Mouse (Mus musculus) hindbrain, postnatal 0 days (tissue): ENCODE measurements around the gene Psd4. TPM values are rescaled to one million over a fixed set of nuclear protein-coding genes. Genes with fewer than 3 reads are reported as not detected.

Experiments
- ATAC-seq: fragments of 200-750 bp; cut with Nextera tagmentation; 2 replicates; pipeline ENCODE4 v1.8.0; 2017; ENCODE audit warnings: mild to moderate bottlenecking, moderate TSS enrichment, moderate library complexity
- DNase-seq: peaks from one replicate; pipeline ENCODE4 v3.0.0-alpha.2; 2015; ENCODE audit warnings: low spot score
- H3K27ac ChIP-seq: fragments of 300-500 bp; sonication (generic); 2 replicates; pipeline ENCODE4 v1.5.1; 2014; ENCODE audit warnings: mild to moderate bottlenecking
- H3K27me3 ChIP-seq: fragments of 300-500 bp; sonication (generic); 2 replicates; pipeline ENCODE4 v1.6.1; 2014; ENCODE audit warnings: low read length, mixed read lengths; ENCODE audit not compliant: insufficient read depth
- H3K36me3 ChIP-seq: fragments of 300-500 bp; sonication (generic); 2 replicates; pipeline ENCODE4 v1.6.1; 2014; ENCODE audit warnings: low read length, mixed read lengths; ENCODE audit not compliant: insufficient read depth
- H3K4me1 ChIP-seq: fragments of 300-500 bp; sonication (generic); 2 replicates; pipeline ENCODE4 v1.6.1; 2014; ENCODE audit warnings: antibody characterized with exemption, low read length, mixed read lengths; ENCODE audit not compliant: insufficient read depth
- H3K4me2 ChIP-seq: fragments of 300-500 bp; sonication (generic); 2 replicates; pipeline ENCODE4 v1.6.1; 2014; ENCODE audit warnings: low read depth, mild to moderate bottlenecking, low read length, moderate library complexity, mixed read lengths
- H3K4me3 ChIP-seq: fragments of 300-500 bp; sonication (generic); 2 replicates; pipeline ENCODE4 v1.5.1; 2014; ENCODE audit warnings: low read length
- H3K9ac ChIP-seq: fragments of 300-500 bp; sonication (generic); replicated peaks from 2 replicates; pipeline ENCODE4 v1.6.1; 2014; ENCODE audit warnings: mild to moderate bottlenecking, low read length, moderate library complexity, mixed read lengths
- H3K9me3 ChIP-seq: fragments of 300-500 bp; sonication (generic); 2 replicates; pipeline ENCODE4 v1.6.1; 2016; ENCODE audit warnings: low read length, mixed read lengths
- CTCF ChIP-seq: IDR thresholded peaks from 2 replicates; pipeline ENCODE4 v1.5.1; 2016; ENCODE audit warnings: antibody characterized with exemption, control low read depth, low read depth
- WGBS: fragments of 180-500 bp; shearing (Covaris S2); extraction: QIAGEN DNeasy Blood & Tissue Kit; methylation state at CpG from one replicate; pipeline ENCODE4 v1.1.7; 2014; 5-methylcytosine and 5-hydroxymethylcytosine counted together
- polyA plus RNA-seq: library from polyadenylated mRNA; unstranded; fragments of >200 nt; fragmentation: Nextera tagmentation; extraction: Ambion mirVana; gene quantifications from 2 replicates; pipeline ENCODE4 v1.2.1, GENCODE M21; 2015
- total RNA-seq: library from RNA; depleted of rRNA; stranded (reverse); fragments of >200 nt; gene quantifications from 2 replicates; pipeline ENCODE4 v1.2.3, GENCODE M21; 2014

Gene Psd4
- total and polyA plus RNA-seq, 2 experiments from 2014 or later, result 1.2 to 7.0 TPM

DNA sequence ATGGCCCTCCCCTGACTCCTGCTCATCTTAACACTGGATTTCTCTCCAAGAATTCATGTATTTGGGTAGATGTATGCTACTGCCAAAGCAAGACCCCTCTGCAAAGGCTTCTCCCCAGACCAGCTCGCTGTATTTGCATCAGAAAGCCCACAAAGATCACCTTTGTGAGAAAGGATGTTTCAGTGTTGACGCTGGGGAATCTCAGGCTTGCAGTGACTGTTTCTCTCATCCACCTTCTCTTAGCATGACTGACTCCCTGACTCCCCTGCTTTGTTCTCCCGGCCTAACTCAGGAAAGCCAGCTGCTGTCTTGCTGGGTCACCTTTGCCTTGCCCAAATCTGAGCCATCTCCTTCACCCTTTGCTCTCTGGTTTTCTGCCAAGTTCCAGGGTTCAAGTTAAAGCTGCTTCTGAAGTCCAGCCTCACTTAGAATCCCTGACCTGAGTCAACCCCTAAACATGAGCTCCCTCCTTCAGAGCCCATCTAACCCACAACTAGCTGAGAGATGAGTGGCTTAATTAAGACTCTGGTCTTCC, 75.9 kb downstream of the Psd4 start:
- H3K4me1 ChIP-seq, result no peaks in the 10 kb centered on the region
- no peaks in the 10 kb centered on the region for H3K9me3 ChIP-seq
- TF ChIP-seq CTCF, result no peak
- no peak overlapping the region for H3K27ac ChIP-seq
- H3K27me3 ChIP-seq, result no peaks in the 10 kb centered on the region
- DNase-seq, result no peak
- H3K36me3 ChIP-seq, result no peaks in the 10 kb centered on the region
- H3K4me2 ChIP-seq, result no peak overlapping the region
- no peak for ATAC-seq
- H3K9ac ChIP-seq, result no peak overlapping the region
- H3K4me3 ChIP-seq, result no peak overlapping the region
- WGBS, result 48% methylated on average over 3 of the region's 3 CpGs

- H3K4me3 ChIP-seq, result no peak overlapping the region
- no peak overlapping the region for H3K27ac ChIP-seq
- no peaks in the 10 kb centered on the region for H3K4me1 ChIP-seq
- H3K4me2 ChIP-seq, result no peak overlapping the region
- no peak for TF ChIP-seq CTCF
- no peaks in the 10 kb centered on the region for H3K27me3 ChIP-seq
- ATAC-seq (no peak), DNase-seq (no peak)
- H3K9ac ChIP-seq, result no peak overlapping the region
- no peaks in the 10 kb centered on the region for H3K36me3 ChIP-seq
- H3K9me3 ChIP-seq, result no peaks in the 10 kb centered on the region
- 79% methylated on average over 4 of the region's 4 CpGs for WGBS
Measured at GRCm38 (mm10) chr2:24449111-24449510, 81.7 kb downstream of the Psd4 start.

GRCm38 (mm10) chr2:24453206-24453605, 85.8 kb downstream of the Psd4 start:
- Histone ChIP-seq H3K9ac (no peak overlapping the region), H3K27ac (no peak overlapping the region), H3K27me3 (no peaks in the 10 kb centered on the region), H3K4me3 (no peak overlapping the region), H3K4me1 (no peaks in the 10 kb centered on the region), H3K36me3 (no peaks in the 10 kb centered on the region), H3K4me2 (no peak overlapping the region), H3K9me3 (no peaks in the 10 kb centered on the region)
- no peak for TF ChIP-seq CTCF
- ATAC-seq, result no peak
- 73% methylated on average over 5 of the region's 5 CpGs for WGBS
- DNase-seq, result no peak

GRCm38 (mm10) chr2:24454429-24455011, 87.1 kb downstream of the Psd4 start:
- Histone ChIP-seq H3K9ac (no peak overlapping the region), H3K4me3 (no peak overlapping the region), H3K27ac (no peak overlapping the region), H3K4me1 (no peaks in the 10 kb centered on the region), H3K4me2 (no peak overlapping the region), H3K9me3 (no peaks in the 10 kb centered on the region), H3K36me3 (no peaks in the 10 kb centered on the region), H3K27me3 (no peaks in the 10 kb centered on the region)
- TF ChIP-seq CTCF, result no peak
- WGBS, result 42% methylated on average over 1 of the region's 1 CpGs
- ATAC-seq (no peak), DNase-seq (no peak)

DNA sequence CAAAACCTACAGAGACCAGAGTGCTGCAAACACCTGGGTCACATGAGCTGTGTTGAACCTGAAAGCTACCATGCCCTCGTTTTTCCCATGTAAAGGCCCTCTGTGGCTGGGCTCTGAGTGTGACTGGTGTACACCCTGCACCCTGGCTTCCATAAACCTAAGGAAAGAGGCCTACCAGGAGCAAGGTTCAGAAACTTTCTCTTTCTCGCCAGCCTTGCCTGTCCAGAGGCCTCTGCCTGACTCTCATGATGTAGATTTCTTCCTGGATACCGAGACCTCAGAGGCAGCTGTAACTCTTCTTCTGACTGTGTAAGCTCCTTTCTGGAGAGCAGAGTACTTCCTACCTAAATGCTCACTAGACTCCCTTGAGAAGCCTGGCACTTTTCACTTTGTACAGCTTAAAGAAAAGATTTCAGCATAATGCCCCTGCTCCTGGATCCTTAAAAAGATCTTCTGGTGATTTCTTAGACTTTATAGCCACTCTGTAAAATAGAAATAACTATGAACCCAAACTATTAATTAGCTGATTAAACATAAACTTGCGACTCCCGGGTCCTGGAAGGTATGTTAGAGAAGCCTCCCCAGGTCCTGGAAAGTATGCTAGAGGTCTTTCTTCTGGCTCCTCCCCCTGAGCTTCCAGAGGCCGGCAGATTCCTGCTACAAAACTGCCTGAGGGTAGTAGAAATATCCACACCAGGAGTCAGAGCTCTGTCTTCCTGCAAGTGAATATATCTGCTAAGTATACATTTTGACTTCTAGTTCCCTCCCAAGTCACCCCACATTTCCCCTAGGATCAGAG, 87.9 kb downstream of the Psd4 start:
- H3K27me3 ChIP-seq, result no peaks in the 10 kb centered on the region
- no peaks in the 10 kb centered on the region for H3K36me3 ChIP-seq
- H3K4me1 ChIP-seq, result no peaks in the 10 kb centered on the region
- no peak overlapping the region for H3K4me2 ChIP-seq
- H3K4me3 ChIP-seq, result no peak overlapping the region
- H3K9ac ChIP-seq, result no peak overlapping the region
- 50% methylated on average over 6 of the region's 6 CpGs for WGBS
- H3K27ac ChIP-seq, result no peak overlapping the region
- no peaks in the 10 kb centered on the region for H3K9me3 ChIP-seq
- TF ChIP-seq CTCF, result no peak
- ATAC-seq, result no peak
- DNase-seq, result no peak

DNA sequence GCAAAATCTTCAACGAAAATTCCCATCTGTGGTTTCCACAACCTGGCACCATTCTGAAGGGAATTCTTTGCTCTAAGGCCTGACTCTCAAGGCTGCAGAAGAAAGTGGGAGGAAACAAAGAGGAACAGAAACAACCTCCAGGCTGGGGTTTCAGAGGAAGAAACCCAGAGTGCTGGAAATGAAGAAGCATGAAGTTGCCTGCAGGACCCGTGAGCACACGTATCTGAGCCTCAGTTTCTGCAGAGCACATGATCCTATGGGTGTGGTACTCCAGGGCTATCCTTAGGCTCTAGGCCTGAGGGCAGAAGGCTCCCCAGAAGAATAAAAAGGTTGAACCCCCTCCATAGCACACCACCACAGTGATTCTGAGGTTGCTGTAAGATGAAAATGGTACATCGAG, 89.5 kb downstream of the Psd4 start:
- WGBS, result 83% methylated on average over 4 of the region's 4 CpGs
- H3K36me3 ChIP-seq, result no peaks in the 10 kb centered on the region
- H3K9me3 ChIP-seq, result no peaks in the 10 kb centered on the region
- no peaks in the 10 kb centered on the region for H3K27me3 ChIP-seq
- no peak overlapping the region for H3K9ac ChIP-seq
- DNase-seq (no peak), ATAC-seq (no peak)
- no peak overlapping the region for H3K27ac ChIP-seq
- no peak overlapping the region for H3K4me2 ChIP-seq
- H3K4me1 ChIP-seq, result no peaks in the 10 kb centered on the region
- no peak overlapping the region for H3K4me3 ChIP-seq
- TF ChIP-seq CTCF, result no peak
